Mouse (Mus musculus): ENCODE results near the gene Kcnip1. TPM values are rescaled to one million over a fixed set of nuclear protein-coding genes. Genes with fewer than 3 reads are reported as not detected.

Kcnip1 gene
- polyA plus RNA-seq, 1 experiment from 2014 or later = 3.9 TPM

DNA sequence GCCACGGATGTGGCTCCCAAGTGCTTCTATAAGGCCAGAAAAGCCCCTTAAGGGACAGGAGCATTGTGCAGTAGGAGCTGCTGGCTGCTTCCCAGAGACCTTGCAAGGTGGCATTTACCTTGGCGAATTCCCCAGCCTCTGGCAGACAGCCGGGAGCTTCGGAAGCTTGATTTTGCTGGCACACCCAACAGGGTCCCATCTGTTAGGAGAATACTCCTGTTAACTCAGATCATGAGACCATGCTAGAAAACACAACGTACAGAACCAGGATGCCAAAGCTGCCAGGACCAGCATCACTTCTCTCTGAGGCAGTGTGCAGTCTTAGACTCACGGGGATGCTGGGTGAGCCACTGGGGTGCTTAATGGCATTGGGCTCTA lies 165.1 kb downstream of the Kcnip1 start:
- DNase-seq (ENCODE audit: low spot score) (no peak), ATAC-seq (ENCODE audit: low FRiP score, low TSS enrichment) (no peak)
- no peak overlapping the region for H3K4me2 ChIP-seq (replicated peaks; ENCODE audit: low read depth)
- TF ChIP-seq EP300 (optimal IDR thresholded peaks at IDR 0.05) (no peak), CTCF (IDR thresholded peaks at IDR 0.05; ENCODE audit: low read depth) (no peak)
- H3K4me1 ChIP-seq (replicated peaks; ENCODE audit: control insufficient read depth, insufficient read depth) = no peaks in the 10 kb centered on the region
- H3K27me3 ChIP-seq (ENCODE audit: control insufficient read depth, insufficient read depth, low read length) = no peaks in the 10 kb centered on the region
- no peak overlapping the region for H3K4me3 ChIP-seq (ENCODE audit: low read depth, low read length)
- H3K9ac ChIP-seq (ENCODE audit: low read length) = no peak overlapping the region
- no peaks in the 10 kb centered on the region for H3K36me3 ChIP-seq (ENCODE audit: control insufficient read depth, insufficient read depth, low read length)
- H3K9me3 ChIP-seq (ENCODE audit: control insufficient read depth, low read length) = no peaks in the 10 kb centered on the region
- 63% methylated on average over 6 of the region's 6 CpGs for WGBS
- no peak overlapping the region for H3K27ac ChIP-seq (replicated peaks)

DNA sequence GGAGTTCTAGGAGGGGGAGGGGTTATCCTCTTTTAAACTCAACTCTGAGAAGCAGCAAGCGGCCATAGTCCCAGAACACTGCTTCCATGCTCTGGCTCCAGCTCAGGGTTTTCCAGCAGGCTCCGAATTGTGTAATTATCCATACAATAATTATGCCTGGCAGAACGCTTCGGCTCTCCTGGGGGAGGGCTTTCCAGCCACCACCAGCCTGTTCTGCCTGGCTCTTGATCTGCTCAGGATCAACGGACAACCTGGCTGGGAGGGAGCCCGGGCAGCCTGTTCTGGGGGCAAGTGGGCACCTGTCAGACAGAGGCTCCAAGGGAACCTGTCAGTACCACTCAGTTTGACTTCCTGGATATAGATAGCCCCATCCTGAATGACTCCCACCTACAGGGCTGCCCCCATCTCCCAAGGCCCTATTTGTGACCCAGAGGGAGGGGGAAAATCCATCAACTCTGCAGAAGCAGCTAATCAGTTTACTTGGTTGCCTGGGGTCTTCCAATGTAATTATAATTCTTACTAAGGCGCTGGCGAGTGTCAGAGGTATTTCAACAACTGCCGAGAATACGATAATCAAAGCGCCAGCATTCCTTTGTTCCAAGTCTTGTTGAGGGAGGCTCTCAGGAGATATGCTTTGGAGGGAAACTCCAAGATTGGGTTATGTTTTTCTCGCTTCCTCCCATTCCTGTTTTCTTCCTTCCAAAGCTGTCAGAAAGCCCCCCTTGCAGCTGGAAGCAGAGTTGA lies 165.7 kb downstream of the Kcnip1 start:
- no peak overlapping the region for H3K27ac ChIP-seq (replicated peaks)
- TF ChIP-seq CTCF (IDR thresholded peaks at IDR 0.05; ENCODE audit: low read depth) (no peak), EP300 (optimal IDR thresholded peaks at IDR 0.05) (no peak)
- H3K4me1 ChIP-seq (replicated peaks; ENCODE audit: control insufficient read depth, insufficient read depth) = no peaks in the 10 kb centered on the region
- DNase-seq (ENCODE audit: low spot score) = no peak
- no peaks in the 10 kb centered on the region for H3K36me3 ChIP-seq (ENCODE audit: control insufficient read depth, insufficient read depth, low read length)
- H3K4me3 ChIP-seq (ENCODE audit: low read depth, low read length) = no peak overlapping the region
- no peaks in the 10 kb centered on the region for H3K9me3 ChIP-seq (ENCODE audit: control insufficient read depth, low read length)
- ATAC-seq (ENCODE audit: low FRiP score, low TSS enrichment) = no peak
- no peak overlapping the region for H3K9ac ChIP-seq (ENCODE audit: low read length)
- H3K4me2 ChIP-seq (replicated peaks; ENCODE audit: low read depth) = no peak overlapping the region
- no peaks in the 10 kb centered on the region for H3K27me3 ChIP-seq (ENCODE audit: control insufficient read depth, insufficient read depth, low read length)
- 51% methylated on average over 12 of the region's 12 CpGs for WGBS

DNA sequence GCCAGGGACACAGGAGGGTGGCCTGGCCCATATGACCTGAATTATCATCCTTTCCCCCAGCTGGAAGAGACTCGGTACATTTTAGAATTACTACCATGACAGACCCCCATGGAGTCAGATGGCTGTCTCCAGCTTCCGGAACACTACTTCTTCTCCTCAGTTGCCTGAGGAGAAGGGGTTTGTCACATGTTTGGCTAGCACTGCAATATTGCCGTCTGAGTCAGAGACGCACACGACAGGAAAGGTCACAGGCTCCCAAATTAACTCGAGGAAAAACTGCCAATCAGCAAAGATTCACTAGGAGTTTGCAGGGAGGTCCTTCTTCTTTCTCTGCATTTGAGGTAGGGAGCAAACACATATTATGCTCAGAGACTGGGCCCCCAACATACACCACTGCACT lies 168.2 kb downstream of the Kcnip1 start:
- no peak for ATAC-seq (ENCODE audit: low FRiP score, low TSS enrichment)
- H3K27ac ChIP-seq (replicated peaks) = no peak overlapping the region
- no peak for DNase-seq (ENCODE audit: low spot score)
- H3K4me3 ChIP-seq (ENCODE audit: low read depth, low read length) = no peak overlapping the region
- no peaks in the 10 kb centered on the region for H3K27me3 ChIP-seq (ENCODE audit: control insufficient read depth, insufficient read depth, low read length)
- H3K36me3 ChIP-seq (ENCODE audit: control insufficient read depth, insufficient read depth, low read length) = no peaks in the 10 kb centered on the region
- TF ChIP-seq CTCF (IDR thresholded peaks at IDR 0.05; ENCODE audit: low read depth) (no peak), EP300 (optimal IDR thresholded peaks at IDR 0.05) (no peak)
- no peak overlapping the region for H3K9ac ChIP-seq (ENCODE audit: low read length)
- WGBS = 45% methylated on average over 6 of the region's 6 CpGs
- no peaks in the 10 kb centered on the region for H3K4me1 ChIP-seq (replicated peaks; ENCODE audit: control insufficient read depth, insufficient read depth)
- no peaks in the 10 kb centered on the region for H3K9me3 ChIP-seq (ENCODE audit: control insufficient read depth, low read length)
- no peak overlapping the region for H3K4me2 ChIP-seq (replicated peaks; ENCODE audit: low read depth)

DNA sequence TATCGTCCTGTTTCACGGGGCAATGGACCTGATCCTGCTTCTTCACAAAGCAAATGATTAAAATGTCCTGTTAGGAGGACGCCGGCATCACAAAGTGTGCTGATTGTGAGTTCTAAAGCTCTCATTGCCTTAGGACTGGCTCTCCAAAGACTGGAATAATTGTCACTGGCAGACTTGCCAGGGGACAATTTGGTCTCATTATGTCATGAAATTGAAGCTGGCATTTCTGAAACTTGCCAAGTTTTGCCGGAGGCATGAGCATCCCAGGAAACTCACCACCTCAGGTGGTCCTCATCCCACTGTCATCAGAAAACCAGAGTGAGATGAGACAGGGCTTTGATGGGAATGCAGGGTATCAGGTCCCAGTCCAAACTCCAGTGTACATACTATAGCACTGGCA lies 171.6 kb downstream of the Kcnip1 start:
- H3K9ac ChIP-seq (ENCODE audit: low read length) = no peak overlapping the region
- no peak overlapping the region for H3K4me2 ChIP-seq (replicated peaks; ENCODE audit: low read depth)
- H3K27ac ChIP-seq (replicated peaks) = no peak overlapping the region
- no peaks in the 10 kb centered on the region for H3K36me3 ChIP-seq (ENCODE audit: control insufficient read depth, insufficient read depth, low read length)
- H3K4me3 ChIP-seq (ENCODE audit: low read depth, low read length) = no peak overlapping the region
- H3K9me3 ChIP-seq (ENCODE audit: control insufficient read depth, low read length) = no peaks in the 10 kb centered on the region
- WGBS = 93% methylated on average over 5 of the region's 5 CpGs
- H3K4me1 ChIP-seq (replicated peaks; ENCODE audit: control insufficient read depth, insufficient read depth) = no peaks in the 10 kb centered on the region
- no peak for DNase-seq (ENCODE audit: low spot score)
- no peaks in the 10 kb centered on the region for H3K27me3 ChIP-seq (ENCODE audit: control insufficient read depth, insufficient read depth, low read length)
- TF ChIP-seq CTCF (IDR thresholded peaks at IDR 0.05; ENCODE audit: low read depth) = no peak
- ATAC-seq (ENCODE audit: low FRiP score, low TSS enrichment) = no peak

DNA sequence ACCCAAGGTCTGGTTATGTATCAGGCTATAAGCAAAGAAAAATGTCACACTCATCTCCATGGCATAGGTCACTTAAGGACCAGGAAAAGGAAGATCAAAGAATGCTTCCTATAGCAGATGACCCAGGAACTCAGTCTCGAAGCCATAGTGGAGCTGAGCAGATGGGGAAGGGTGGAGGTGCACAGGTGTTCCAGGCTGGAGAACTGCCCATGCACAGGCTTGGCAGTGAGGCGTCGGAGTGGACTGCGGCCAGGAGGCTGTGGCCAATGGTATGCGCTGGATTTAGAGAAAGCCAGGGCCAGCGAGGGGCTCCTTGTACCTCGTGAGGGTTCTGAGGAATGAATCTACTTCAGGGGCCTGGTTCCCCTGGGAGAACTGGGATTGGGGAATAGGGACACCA lies 172.1 kb downstream of the Kcnip1 start:
- Histone ChIP-seq H3K27me3 (ENCODE audit: control insufficient read depth, insufficient read depth, low read length) (no peaks in the 10 kb centered on the region), H3K4me3 (ENCODE audit: low read depth, low read length) (no peak overlapping the region), H3K9ac (ENCODE audit: low read length) (no peak overlapping the region), H3K36me3 (ENCODE audit: control insufficient read depth, insufficient read depth, low read length) (no peaks in the 10 kb centered on the region), H3K27ac (replicated peaks) (no peak overlapping the region), H3K9me3 (ENCODE audit: control insufficient read depth, low read length) (no peaks in the 10 kb centered on the region), H3K4me1 (replicated peaks; ENCODE audit: control insufficient read depth, insufficient read depth) (no peaks in the 10 kb centered on the region), H3K4me2 (replicated peaks; ENCODE audit: low read depth) (no peak overlapping the region)
- DNase-seq (ENCODE audit: low spot score) (no peak), ATAC-seq (ENCODE audit: low FRiP score, low TSS enrichment) (no peak)
- TF ChIP-seq CTCF (IDR thresholded peaks at IDR 0.05; ENCODE audit: low read depth) = no peak
- WGBS = 82% methylated on average over 7 of the region's 7 CpGs

DNA sequence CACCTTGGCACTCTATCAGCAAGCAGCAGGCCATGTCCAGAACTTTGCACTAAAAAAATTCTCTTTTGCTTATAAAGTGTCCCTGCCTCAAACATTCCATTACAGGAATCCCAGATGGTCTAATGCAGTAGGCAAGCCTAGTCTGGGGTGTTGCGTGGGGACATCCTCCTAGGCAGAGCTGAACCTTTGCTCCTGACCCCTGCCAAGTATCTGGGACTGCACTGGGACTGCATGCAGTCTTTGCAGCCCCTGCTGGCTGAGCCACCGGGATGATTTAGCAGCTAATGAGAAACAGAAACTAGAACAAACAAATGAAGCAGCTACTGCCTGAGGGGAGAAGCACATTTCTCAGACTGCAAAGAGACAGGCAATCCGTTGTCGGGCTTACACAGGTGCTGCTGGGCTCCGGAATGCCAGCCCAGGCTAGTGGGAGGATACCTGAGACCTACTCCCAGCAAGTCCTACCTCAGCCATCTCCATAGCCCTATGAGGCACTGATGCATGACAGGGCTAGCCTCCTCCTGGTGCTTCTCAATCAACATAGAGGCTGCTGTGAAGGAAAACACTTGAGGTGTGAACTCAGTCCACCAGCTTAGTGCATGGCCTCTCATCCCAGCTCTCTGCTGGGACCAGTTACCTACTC lies 174.0 kb downstream of the Kcnip1 start:
- no peak for TF ChIP-seq EP300 (optimal IDR thresholded peaks at IDR 0.05)
- TF ChIP-seq CTCF (IDR thresholded peaks at IDR 0.05; ENCODE audit: low read depth) = no peak
- ATAC-seq (ENCODE audit: low FRiP score, low TSS enrichment) = no peak
- no peaks in the 10 kb centered on the region for H3K4me1 ChIP-seq (replicated peaks; ENCODE audit: control insufficient read depth, insufficient read depth)
- no peaks in the 10 kb centered on the region for H3K27me3 ChIP-seq (ENCODE audit: control insufficient read depth, insufficient read depth, low read length)
- DNase-seq (ENCODE audit: low spot score) = no peak
- no peak overlapping the region for H3K4me2 ChIP-seq (replicated peaks; ENCODE audit: low read depth)
- no peak overlapping the region for H3K4me3 ChIP-seq (ENCODE audit: low read depth, low read length)
- H3K27ac ChIP-seq (replicated peaks) = no peak overlapping the region
- 33% methylated on average over 5 of the region's 5 CpGs for WGBS
- H3K9me3 ChIP-seq (ENCODE audit: control insufficient read depth, low read length) = no peaks in the 10 kb centered on the region
- no peaks in the 10 kb centered on the region for H3K36me3 ChIP-seq (ENCODE audit: control insufficient read depth, insufficient read depth, low read length)
- H3K9ac ChIP-seq (ENCODE audit: low read length) = no peak overlapping the region

Measured in stomach, postnatal 0 days (tissue).